Mouse (Mus musculus): ENCODE results near the gene D11Wsu47e.
"Not testable (repeated sequence)": the region's sequence is repeated elsewhere in the genome, so short reads cannot be mapped to it uniquely, and the experiment has no call there.

Gene D11Wsu47e

DNA sequence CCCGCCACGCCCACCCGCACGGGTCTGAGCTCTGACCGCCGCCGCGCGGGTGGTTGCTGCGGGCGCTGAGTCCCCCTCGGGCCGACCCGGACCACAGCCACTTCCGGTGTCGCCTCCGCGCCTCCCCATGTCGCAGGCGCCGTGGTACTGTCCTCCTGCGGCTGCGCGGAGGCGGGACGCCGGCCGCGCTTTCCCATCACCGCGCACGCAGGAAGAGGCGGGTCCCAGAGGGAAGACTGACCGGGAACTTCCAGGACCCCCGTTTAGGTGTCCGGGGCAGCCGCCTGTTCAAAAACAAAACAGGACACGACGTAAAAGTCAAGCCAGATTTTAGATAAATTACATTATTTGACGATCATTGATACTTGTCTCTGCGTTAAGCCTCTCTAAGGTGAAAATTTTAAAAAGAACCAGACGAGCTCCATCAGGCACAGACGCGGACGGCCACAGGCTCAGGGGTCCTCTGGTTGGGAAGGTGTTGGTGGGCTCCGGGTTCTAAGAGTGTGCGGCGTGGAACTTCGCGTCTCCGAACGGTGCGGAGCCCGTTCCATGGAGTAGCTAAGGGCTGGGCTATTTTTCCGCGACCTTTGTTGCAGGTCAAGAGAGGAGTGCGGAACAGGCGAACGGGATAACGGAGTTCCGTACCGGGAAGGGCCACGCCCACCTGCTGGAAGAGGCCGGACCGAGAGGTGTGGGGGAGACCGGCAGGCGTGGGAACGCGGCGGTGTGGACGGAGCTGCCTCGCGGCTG lies at the start of gene D11Wsu47e, which contains the start of gene Fam104a:
TSS of gene D11Wsu47e (plus strand) at position 456 of the 750 bp plus-strand sequence.
TSS of gene Fam104a (minus strand) at position 199 of the 750 bp plus-strand sequence.
- peak; percentile 75 for DNase-seq (ENCODE audit: low spot score)

DNA sequence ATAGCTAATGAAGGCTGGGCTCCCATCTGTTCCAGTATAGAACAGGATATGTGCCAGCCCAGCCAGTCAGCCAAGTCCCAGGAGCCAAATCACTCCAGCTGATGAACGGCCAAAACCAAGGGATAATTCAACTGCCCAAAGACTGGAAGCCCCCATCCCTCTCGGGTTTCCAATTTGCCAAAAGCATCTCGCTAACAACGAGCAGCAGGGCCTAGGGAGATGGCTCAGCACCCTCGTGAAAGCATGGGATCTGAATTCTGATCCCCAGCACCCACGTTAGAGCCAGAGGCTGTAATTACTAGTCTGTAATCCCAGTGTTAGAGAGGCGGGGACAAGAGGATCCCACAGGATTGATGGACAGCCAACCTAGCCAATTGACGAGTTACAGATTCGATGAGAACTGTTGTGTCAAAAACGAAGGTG lies 49.5 kb upstream of the D11Wsu47e start:
- no peak for DNase-seq (ENCODE audit: low spot score)

DNA sequence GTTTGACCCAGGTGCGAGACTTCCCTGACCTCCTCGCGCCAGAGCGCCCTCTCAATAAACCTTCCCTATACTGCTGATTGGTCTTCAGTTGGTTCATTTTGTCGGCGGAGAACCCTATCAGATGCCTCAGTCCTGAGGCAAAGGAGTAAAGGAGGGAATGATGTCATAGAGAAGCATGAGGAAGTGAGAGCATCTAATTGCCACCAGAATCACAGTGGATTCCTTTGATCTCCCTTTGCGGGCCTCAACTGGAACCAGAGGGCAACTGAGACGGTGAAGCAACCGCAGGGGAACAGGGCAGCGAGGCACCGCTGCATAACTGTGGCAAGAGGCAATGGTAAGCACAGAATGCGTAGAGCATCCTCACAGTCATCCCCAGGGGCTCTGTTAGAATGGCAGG lies 45.5 kb upstream of the D11Wsu47e start:
- no peak for DNase-seq (ENCODE audit: low spot score)

DNA sequence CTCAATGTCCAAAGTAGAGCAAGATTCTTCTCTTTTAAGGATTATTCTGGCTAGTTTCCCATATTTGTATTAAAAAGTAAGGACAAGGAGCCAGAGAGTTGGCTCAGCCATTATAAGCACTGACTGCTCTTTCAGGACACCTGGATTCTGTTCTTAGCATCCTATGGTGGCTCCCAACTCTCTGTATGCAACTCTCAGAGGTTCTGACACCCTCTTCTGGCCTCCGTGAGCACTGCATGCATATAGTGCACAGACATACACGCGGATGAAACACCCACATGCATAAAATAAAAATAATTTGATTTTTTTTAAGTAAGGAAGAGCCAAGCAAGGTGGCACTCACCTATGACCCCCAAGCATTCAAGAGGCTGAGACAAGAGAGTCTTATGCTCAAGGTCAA lies 39.0 kb upstream of the D11Wsu47e start:
- no peak for DNase-seq (ENCODE audit: low spot score)

DNA sequence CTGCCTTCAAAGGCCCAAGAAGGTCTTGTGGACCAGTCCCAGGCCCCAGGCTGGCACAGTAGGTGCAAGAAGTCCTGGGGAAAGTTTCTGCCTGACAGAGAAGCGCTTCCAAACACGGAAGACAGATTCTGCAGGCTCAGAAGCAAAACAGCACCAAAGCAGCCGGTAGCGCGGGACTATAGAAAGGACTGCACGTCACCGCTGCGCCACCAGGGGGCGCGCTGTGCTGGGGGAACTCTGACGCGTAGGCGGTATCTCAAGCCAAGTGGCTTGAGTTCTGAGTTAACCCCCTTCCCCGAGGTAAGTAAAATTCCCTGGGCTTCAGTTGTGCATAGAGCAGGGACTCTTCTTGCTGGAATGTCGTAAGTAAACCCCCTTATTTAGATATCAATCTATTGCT lies 36.1 kb upstream of the D11Wsu47e start:
- DNase-seq (ENCODE audit: low spot score), result peak; percentile 56

DNA sequence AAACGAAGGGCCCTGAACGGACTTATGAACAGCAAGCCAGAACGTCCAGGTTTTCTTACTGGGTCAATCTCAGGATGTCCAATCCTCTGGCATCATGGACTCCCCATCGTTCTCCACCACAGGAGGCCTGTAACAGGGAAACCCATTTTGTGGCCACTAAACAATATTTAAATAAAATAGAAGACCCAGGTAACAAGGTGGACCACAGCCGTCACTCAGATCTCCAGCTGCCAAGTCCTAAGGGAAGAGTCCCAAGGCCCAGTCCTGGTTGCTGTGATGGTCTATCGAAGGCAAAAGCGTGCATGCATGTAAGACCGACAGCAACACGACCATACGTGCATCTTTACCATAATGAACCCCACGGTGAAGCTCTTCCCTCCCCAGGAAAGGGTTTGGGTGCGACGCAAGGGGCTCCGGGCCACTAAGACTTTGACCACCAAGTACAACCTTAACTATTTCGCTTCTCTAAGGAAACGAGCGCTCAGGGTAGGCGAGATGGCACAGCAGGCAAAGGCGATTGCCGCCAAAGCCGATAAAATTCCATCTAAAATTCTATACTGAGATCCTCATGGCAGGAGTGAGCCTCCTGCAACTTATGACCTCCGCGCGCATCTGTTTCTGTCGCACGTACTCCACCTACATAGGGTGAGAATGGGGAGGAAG lies 35.4 kb upstream of the D11Wsu47e start, which contains the start of gene Cog1:
TSS of gene Cog1 (plus strand) at position 480 of the 663 bp plus-strand sequence.
- DNase-seq (ENCODE audit: low spot score), result no peak

DNA sequence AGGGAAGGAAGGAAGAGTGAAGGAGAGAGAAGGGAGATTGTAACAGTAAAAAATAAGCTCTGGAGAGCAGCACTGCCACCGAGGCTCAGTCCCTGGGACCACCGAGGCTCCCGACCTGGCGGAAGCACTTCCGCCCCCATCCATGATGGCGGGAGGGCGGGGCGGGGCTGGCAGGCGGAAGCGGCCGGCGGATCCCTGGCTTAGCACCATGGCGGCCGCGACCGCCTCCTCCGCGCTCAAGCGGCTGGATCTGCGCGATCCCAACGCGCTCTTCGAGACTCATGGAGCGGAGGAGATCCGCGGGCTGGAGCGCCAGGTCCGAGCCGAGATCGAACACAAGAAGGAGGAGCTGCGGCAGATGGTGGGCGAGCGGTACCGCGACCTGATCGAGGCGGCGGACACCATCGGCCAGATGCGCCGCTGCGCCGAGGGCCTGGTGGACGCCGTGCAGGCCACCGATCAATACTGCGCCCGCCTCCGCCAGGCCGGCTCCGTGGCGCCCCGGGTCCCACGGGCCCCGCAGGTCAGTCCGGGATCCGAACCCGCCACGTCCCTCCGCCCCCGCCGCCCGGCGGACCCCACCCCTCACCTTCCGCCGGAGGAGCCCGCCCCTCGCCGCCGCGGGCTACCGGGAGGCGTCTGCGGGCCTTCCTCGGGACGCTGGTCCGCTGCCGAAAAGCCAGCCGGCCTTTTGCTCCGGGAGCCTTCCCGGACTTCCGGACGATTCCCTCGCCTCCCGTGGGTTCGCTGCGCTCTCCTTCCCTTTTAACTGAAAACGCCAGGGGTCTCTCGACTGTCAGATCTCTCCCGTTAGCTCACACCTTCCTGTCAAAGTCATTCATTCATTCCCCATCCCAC lies 34.6 kb upstream of the D11Wsu47e start, which contains the start of gene Slc39a11:
TSS of gene Slc39a11 (minus strand) at position 727 of the 858 bp plus-strand sequence.
- DNase-seq (ENCODE audit: low spot score), result no peak

DNA sequence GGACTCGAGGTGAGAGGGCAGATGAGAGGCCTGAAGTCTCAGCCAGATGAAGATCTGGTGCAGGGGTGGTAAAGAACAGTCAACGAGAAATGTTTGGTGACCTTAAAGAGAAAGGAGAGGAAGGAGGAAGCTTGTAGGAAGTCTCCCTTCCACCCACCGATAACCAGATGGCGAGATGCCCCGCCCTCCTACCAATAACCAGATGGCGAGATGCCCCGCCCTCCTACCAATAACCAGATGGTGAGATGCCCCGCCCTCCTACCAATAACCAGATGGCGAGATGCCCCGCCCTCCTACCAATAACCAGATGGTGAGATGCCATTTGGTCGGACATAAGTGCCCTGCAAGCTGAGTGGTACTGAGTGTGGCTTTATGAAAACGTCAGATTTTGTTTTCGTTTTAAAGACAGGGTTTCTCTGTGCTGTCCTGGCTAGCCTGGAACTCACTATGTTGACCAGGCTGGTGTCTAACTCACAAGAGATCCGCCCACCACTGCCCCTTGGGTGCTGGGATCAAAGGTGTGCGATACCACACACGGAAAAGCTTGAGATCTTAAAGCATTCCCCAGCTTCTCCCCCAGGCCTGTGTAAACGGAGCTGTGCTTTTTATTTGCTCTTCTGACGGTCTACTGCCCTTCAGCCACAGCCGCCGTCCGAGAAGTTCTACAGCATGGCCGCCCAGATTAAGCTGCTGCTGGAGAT lies 32.9 kb upstream of the D11Wsu47e start:
- no peak for DNase-seq (ENCODE audit: low spot score)

DNA sequence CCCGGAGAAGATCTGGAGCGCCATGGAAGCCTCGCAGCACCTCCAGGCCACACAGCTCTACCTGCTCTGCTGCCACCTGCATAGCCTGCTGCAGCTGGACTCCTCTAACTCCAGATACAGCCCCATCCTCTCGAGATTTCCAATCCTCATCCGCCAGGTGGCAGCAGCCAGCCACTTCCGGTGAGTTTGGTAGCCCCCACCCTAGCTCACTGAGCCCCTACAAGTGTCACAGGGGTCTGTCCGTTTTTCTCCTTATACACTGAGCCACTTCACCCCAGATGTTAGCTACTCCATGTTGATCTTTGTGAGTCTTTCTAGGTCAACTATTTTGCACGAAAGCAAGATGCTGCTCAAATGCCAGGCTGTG lies 32.3 kb upstream of the D11Wsu47e start:
- DNase-seq (ENCODE audit: low spot score), result no peak

DNA sequence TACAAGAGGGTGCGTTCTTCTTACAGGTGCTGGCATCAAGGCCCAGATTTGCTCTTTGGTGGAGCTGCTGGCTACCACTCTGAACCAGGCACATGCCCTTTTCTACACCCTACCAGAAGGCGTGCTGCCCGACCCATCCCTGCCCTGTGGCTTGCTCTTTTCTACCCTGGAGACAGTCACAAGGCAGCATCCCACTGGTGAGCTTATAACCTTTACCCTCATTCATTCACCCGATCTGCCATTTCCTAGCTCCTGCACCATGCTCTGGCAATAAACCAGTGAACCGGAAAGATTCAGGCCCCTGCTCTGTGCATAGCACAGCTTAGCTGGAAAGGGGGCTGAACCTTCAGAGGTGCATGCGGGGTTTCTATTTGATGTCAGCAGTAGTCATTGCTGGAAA lies 31.7 kb upstream of the D11Wsu47e start:
- no peak for DNase-seq (ENCODE audit: low spot score)

DNA sequence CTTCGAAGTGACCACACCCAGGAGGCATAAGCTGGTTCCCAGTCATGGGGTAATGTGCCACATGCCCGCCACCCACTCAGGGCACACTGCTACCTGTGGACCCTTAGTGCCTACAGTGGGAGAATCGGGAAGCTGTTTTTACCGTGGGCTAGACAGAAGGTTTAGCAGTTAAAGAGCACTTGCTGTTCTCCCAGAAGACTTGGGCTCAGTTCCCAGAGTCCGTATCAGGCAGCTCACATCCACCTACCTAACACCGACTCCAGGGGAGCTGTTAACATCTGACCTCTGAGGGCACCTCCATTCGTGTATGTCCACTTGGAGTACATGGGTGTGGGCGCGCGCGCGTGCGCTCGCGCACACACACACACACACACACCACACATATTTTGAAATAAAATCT lies 30.1 kb upstream of the D11Wsu47e start:
- DNase-seq (ENCODE audit: low spot score), result no peak

DNA sequence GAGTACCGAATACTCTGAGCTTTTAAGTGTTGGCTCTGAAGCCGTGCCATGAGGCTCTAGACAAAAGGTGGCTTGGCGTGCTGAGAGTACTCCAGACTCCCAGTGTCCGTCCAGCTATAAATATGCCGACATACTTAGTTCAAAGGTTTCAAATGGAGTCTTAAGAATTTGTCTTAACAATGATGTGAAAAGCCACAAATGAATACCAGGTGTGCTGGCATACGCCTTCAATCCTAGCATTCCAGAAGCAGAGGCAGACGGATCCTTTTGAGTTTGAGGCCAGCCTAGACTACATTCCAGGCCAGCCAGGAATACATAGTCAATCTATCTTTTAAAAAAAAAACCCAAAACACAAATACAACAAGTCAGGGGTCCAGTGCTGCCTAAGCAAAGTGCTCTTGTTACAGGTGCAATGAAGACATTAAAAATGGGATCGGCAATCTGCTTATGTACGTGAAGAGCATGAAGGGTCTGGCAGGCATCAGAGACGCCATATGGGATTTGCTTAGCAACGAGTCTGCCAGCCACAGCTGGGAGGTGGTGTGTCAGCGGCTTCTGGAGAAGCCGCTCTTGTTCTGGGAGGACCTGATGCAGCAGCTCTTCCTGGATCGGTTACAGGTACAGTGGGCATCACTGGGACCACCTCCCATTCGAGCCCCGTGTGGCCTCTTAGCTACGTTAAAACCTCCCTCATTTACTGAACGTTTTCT lies 29.5 kb upstream of the D11Wsu47e start:
- no peak for DNase-seq (ENCODE audit: low spot score)

DNA sequence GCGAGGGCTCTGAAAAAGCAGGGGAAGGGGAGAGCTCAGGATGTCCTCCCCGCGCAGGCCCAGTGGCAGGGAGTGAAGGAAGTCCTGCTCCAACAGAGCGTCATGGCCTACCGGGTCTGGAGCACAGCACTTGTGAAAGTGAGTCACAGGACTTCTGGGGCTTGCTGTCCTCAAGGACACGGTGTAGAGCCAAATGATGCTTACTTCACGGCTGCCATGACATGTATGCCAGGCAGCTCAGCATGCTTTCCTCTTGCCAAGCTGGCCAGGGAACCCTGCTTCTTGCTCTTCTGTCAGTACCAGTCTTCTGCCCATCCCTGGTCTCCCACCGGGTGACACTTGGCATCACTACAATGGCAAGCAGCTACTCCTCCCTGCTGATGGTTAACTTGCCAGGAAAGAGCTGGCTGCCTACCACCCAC lies 27.7 kb upstream of the D11Wsu47e start:
- no peak for DNase-seq (ENCODE audit: low spot score)

DNA sequence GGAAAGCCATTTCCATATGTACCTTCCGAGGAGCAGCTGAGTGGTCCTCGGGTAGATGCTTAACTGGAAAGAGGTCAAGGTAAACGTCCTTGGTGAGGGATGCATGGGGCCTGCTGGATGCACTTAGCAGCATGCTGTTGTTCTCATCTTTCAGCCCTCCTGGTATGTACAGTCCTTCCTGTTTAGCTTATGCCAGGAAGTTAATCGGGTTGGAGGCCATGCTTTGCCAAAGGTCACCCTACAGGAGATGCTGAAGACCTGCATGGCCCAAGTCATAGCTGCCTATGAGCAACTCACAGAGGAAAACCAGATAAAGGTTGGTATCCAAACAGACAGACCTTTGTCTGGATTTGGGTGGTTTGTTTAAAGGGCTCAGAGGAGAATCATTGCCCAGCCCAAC lies 27.0 kb upstream of the D11Wsu47e start:
- DNase-seq (ENCODE audit: low spot score), result no peak

DNA sequence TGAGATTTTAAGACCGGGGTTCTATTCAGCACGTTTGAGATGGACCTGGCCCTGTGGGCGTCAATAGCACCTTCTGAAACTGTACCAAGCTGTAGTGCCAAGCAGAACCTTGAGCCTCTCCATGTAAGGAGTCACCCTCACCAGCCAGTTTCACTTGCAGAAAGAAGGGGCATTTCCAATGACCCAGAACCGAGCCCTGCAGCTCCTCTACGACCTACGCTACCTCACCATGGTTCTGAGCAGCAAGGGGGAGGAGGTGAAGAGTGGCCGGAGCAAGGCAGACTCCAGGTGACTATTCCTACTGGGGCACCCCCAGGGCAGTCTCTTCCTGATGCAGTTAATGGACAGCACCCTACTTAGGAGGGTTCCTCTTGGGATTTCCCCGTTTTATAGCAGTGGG lies 25.9 kb upstream of the D11Wsu47e start:
- no peak for DNase-seq (ENCODE audit: low spot score)

DNA sequence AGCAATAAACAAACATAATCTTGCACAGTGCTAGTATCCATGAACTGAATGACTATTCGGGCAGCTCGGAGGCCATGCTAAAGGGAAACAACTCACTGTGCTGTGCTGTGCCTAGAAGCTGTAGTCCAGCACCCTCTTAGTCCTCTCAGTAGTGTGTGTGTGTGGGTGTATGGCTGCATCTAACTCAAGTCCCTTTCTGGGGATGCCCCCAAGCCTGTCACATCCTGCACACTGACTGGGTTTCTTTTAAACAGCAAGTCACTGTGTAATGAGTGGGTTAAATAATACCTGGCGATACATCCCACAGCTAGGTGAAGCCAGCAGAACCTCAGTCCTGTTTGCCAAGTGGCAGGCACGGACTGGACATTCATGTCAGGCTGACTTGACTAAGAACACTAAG lies 25.4 kb upstream of the D11Wsu47e start:
- no peak for DNase-seq (ENCODE audit: low spot score)

DNA sequence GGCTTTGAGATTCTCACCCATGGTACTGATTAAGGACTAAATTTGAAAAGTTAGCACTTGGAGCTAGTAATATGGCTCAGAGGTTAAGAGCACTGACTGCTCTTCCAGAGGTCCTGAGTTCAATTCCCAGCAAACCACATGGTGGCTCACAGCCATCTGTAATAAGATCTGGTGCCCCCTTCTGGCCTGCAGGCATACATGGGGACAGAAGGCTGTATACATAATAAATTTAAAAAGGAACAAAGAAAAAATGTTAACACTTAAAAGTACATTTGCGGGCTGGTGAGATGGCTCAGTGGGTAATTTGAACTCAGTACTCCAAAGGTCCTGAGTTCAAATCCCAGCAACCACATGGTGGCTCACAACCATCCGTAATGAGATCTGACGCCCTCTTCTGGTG lies 24.0 kb upstream of the D11Wsu47e start:
- not testable (repeated sequence) for DNase-seq (ENCODE audit: low spot score)

DNA sequence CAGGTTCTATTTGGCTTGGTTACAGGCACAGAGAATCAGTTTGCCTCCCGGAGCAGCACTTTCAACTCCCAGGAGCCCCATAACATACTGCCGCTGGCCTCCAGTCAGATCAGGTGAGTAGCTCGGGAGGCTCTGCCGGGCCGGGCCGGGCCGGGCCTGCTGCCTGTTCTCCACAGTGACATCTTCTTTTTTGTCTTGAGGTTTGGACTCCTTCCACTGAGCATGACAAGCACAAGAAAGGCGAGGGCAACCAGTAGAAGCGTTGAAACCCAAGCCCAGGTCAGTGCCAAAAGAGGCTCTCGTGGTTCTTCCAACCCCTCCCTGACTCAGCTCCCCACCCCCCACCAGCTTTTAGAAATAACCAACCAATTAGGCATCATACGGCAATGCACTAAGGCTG lies 23.3 kb upstream of the D11Wsu47e start:
- no peak for DNase-seq (ENCODE audit: low spot score)

DNA sequence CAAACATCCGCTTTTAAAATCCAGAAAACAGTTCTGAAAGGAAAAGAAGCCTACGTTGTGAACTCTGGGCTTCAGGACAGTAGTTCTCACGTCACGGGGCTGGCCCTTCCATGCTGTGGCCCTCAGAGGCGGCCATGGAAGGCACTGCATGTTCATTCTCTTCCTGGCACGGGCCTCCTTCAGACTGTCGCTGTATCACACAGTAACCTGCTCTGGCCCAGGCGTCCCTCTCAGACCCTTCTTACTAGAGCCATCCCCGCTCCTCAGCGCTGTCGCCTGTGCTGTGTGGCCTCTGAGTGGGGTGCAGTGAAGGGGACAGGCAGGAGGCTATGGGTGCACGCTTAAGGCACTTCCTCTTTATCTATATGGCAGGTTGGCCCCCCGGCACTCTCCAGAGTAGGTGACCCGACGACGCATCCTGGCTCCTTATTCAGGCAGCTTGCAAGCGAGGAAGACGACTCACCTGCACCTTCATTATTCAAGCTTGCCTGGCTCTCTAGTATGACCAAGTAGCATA lies 22.3 kb upstream of the D11Wsu47e start:
- no peak for DNase-seq (ENCODE audit: low spot score)

DNA sequence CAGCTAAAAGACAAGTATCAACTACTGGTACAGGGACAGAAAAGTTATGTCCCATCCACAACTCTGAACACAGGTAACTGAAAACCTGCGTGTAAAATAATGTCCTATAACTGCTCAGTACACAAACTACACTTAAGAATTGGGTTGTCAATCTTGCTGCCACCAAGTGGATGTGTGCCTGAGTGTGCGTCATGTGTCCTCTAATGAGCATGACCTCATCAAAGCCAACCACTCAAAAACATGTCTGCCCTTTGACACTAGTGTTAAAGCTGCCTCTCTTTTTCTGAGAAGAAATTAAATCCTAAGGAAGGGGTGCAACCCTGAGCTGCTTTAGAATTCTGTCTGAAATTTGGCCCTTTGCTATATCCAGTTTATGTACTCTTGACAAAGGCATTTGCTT lies 19.9 kb upstream of the D11Wsu47e start:
- no peak for DNase-seq (ENCODE audit: low spot score)

DNA sequence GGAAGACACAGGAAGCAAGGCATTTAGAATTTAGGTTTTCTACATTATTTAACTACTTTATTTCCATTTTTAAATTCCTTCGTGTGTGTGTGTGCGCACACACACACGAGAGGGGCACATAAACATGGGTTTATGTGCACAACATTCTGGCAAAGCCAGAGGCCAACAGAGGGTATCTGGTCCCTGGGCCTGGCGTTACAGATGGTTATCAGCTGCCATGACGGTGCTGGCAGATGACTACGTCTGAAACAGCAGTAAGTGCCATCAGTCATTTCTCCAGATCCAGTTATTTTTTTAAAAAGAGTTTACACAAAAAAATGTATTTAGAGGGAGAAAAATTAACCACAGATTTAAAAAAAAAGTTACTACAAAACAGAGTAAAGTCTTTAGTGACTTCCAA lies 18.0 kb upstream of the D11Wsu47e start:
- DNase-seq (ENCODE audit: low spot score), result no peak
